Mouse (Mus musculus) E14TG2a.4 (cell line): ENCODE data around the gene Sash1.

Experiments used
- CTCF ChIP-seq: conservative IDR thresholded peaks from 2 replicates; pipeline ENCODE4 v1.5.1; 2014; ENCODE audit warnings: low read length
- NANOG ChIP-seq: IDR thresholded peaks from 2 replicates; pipeline ENCODE4 v1.6.1; 2014; ENCODE audit warnings: borderline replicate concordance, low read length, mixed read lengths
- POU5F1 ChIP-seq: IDR thresholded peaks from 2 replicates; pipeline ENCODE4 v1.6.1; 2014; ENCODE audit warnings: low read length, borderline replicate concordance

- TF ChIP-seq CTCF, result no peak
- TF ChIP-seq NANOG, result no peak
- TF ChIP-seq POU5F1, result no peak
Measured at GRCm38 (mm10) chr10:8878381-8878780, 7.5 kb downstream of the Sash1 start.
